Mouse (Mus musculus): ENCODE data around the gene Smco2. TPM values are rescaled to one million over a fixed set of nuclear protein-coding genes. Genes with fewer than 3 reads are reported as not detected.
A peak's percentile ranks its signal among the peaks of the same experiment; 100 is the strongest.

Smco2 gene
- polyA plus RNA-seq, 1 experiment from 2014 or later: not detected

GRCm38 (mm10) chr6:146887958-146888659 lies 38.2 kb downstream of the Smco2 start, which contains the start of gene Ppfibp1:
Gene Ppfibp1 (plus strand): TSS chr6:146888487.
- H3K27ac ChIP-seq (replicated peaks): no peak within 1 kb of the TSS; the same call in 1 of the 2 replicates
- under 1% methylated on average over 77 of the region's 80 CpGs for WGBS

GRCm38 (mm10) chr6:146888660-146889490 lies 39.0 kb downstream of the Smco2 start:
- H3K27me3 ChIP-seq: peaks cover 71% of the 10 kb centered on the region
- peak overlapping the region; percentile 73 for H3K4me3 ChIP-seq
- no peak overlapping the region for H3K27ac ChIP-seq (replicated peaks)
- ATAC-seq (ENCODE audit: low read depth): peak; percentile 78
- WGBS: 8% methylated on average over 26 of the region's 26 CpGs
- H3K9me3 ChIP-seq: no peaks in the 10 kb centered on the region
- H3K4me1 ChIP-seq (replicated peaks): 0 out of 2 replicates have a peak, but pooled peaks cover 10% of the 10 kb centered on the region
- H3K36me3 ChIP-seq: no peaks in the 10 kb centered on the region
- peak overlapping the region; percentile 81 for H3K4me2 ChIP-seq
- peak overlapping the region; percentile 84 for H3K9ac ChIP-seq

More at GRCm38 (mm10) chr6:146887958-146888659, 38.2 kb downstream of the Smco2 start, which contains the start of gene Ppfibp1:
- peak within 1 kb of the TSS; percentile 81 for H3K4me2 ChIP-seq
- H3K36me3 ChIP-seq: no peaks in the 10 kb centered on the region
- 0 out of 2 replicates have a peak, but pooled peaks cover 10% of the 10 kb centered on the region for H3K4me1 ChIP-seq (replicated peaks)
- ATAC-seq (ENCODE audit: low read depth): peak; percentile 97
- peak within 1 kb of the TSS; percentile 73 for H3K4me3 ChIP-seq
- H3K27me3 ChIP-seq: peaks cover 64% of the 10 kb centered on the region
- no peaks in the 10 kb centered on the region for H3K9me3 ChIP-seq
- H3K9ac ChIP-seq: peak within 1 kb of the TSS; percentile 84

- Histone ChIP-seq H3K36me3 (no peaks in the 10 kb centered on the region), H3K4me1 (replicated peaks) (0 out of 2 replicates have a peak, but pooled peaks cover 10% of the 10 kb centered on the region), H3K4me2 (peak overlapping the region; percentile 81), H3K27me3 (peaks cover 70% of the 10 kb centered on the region), H3K9me3 (no peaks in the 10 kb centered on the region), H3K9ac (no peak overlapping the region), H3K4me3 (no peak overlapping the region), H3K27ac (replicated peaks) (no peak overlapping the region)
- 62% methylated on average over 2 of the region's 2 CpGs for WGBS
- ATAC-seq (ENCODE audit: low read depth): no peak
These were observed 40.3 kb downstream of the Smco2 start for GRCm38 (mm10) chr6:146890215-146890614.

GRCm38 (mm10) chr6:146890633-146891032 lies 40.7 kb downstream of the Smco2 start:
- H3K27ac ChIP-seq (replicated peaks): no peak overlapping the region
- no peak for ATAC-seq (ENCODE audit: low read depth)
- 0 out of 2 replicates have a peak overlapping the region, but pooled peaks have one; percentile 8 for H3K9ac ChIP-seq
- H3K4me3 ChIP-seq: no peak overlapping the region
- no peaks in the 10 kb centered on the region for H3K36me3 ChIP-seq
- 0 out of 2 replicates have a peak, but pooled peaks cover 10% of the 10 kb centered on the region for H3K4me1 ChIP-seq (replicated peaks)
- no peaks in the 10 kb centered on the region for H3K9me3 ChIP-seq
- H3K27me3 ChIP-seq: peaks cover 68% of the 10 kb centered on the region
- peak overlapping the region; percentile 81 for H3K4me2 ChIP-seq

GRCm38 (mm10) chr6:146893890-146894289 lies 44.0 kb downstream of the Smco2 start:
- H3K36me3 ChIP-seq: no peaks in the 10 kb centered on the region
- H3K9me3 ChIP-seq: no peaks in the 10 kb centered on the region
- peaks cover 61% of the 10 kb centered on the region for H3K27me3 ChIP-seq
- H3K4me1 ChIP-seq (replicated peaks): no peaks in the 10 kb centered on the region
- no peak overlapping the region for H3K4me3 ChIP-seq
- H3K9ac ChIP-seq: no peak overlapping the region
- no peak overlapping the region for H3K27ac ChIP-seq (replicated peaks)
- no peak overlapping the region for H3K4me2 ChIP-seq
- WGBS: 80% methylated on average over 2 of the region's 2 CpGs
- no peak for ATAC-seq (ENCODE audit: low read depth)

- peaks cover 5% of the 10 kb centered on the region; the same call in 1 of the 2 replicates for H3K9me3 ChIP-seq
- no peak overlapping the region for H3K9ac ChIP-seq
- no peaks in the 10 kb centered on the region for H3K4me1 ChIP-seq (replicated peaks)
- H3K27ac ChIP-seq (replicated peaks): no peak overlapping the region
- no peak overlapping the region for H3K4me2 ChIP-seq
- H3K27me3 ChIP-seq: peaks cover 33% of the 10 kb centered on the region
- no peaks in the 10 kb centered on the region for H3K36me3 ChIP-seq
- no peak for ATAC-seq (ENCODE audit: low read depth)
- 91% methylated on average over 6 of the region's 6 CpGs for WGBS
- H3K4me3 ChIP-seq: no peak overlapping the region
These were observed 48.8 kb downstream of the Smco2 start for GRCm38 (mm10) chr6:146898709-146899108.

GRCm38 (mm10) chr6:146899647-146900046 lies 49.7 kb downstream of the Smco2 start:
- WGBS: 92% methylated on average over 2 of the region's 2 CpGs
- ATAC-seq (ENCODE audit: low read depth): no peak
- Histone ChIP-seq H3K9ac (no peak overlapping the region), H3K4me3 (no peak overlapping the region), H3K36me3 (no peaks in the 10 kb centered on the region), H3K9me3 (peaks cover 5% of the 10 kb centered on the region; the same call in 1 of the 2 replicates), H3K27ac (replicated peaks) (no peak overlapping the region), H3K4me2 (no peak overlapping the region), H3K27me3 (peaks cover 24% of the 10 kb centered on the region), H3K4me1 (replicated peaks) (no peaks in the 10 kb centered on the region)

GRCm38 (mm10) chr6:146901929-146902328 lies 52.0 kb downstream of the Smco2 start:
- peaks cover 5% of the 10 kb centered on the region; the same call in 1 of the 2 replicates for H3K9me3 ChIP-seq
- H3K27me3 ChIP-seq: peaks cover 11% of the 10 kb centered on the region
- no peak for ATAC-seq (ENCODE audit: low read depth)
- no peak overlapping the region for H3K9ac ChIP-seq
- H3K4me1 ChIP-seq (replicated peaks): 0 out of 2 replicates have a peak, but pooled peaks cover 4% of the 10 kb centered on the region
- whole genome bisulfite sequencing: 95% methylated on average over 4 of the region's 4 CpGs
- H3K27ac ChIP-seq (replicated peaks): no peak overlapping the region
- H3K4me2 ChIP-seq: no peak overlapping the region
- no peak overlapping the region for H3K4me3 ChIP-seq
- H3K36me3 ChIP-seq: no peaks in the 10 kb centered on the region

- 67% methylated on average over 2 of the region's 2 CpGs for WGBS
These were observed 53.7 kb downstream of the Smco2 start for GRCm38 (mm10) chr6:146903632-146904031.

GRCm38 (mm10) chr6:146904707-146905106 lies 54.8 kb downstream of the Smco2 start:
- Histone ChIP-seq H3K27ac (replicated peaks) (no peak overlapping the region), H3K36me3 (no peaks in the 10 kb centered on the region), H3K4me3 (no peak overlapping the region), H3K4me2 (no peak overlapping the region), H3K4me1 (replicated peaks) (0 out of 2 replicates have a peak, but pooled peaks cover 4% of the 10 kb centered on the region), H3K27me3 (0 out of 2 replicates have a peak, but pooled peaks cover 3% of the 10 kb centered on the region), H3K9me3 (peaks cover 5% of the 10 kb centered on the region; the same call in 1 of the 2 replicates), H3K9ac (no peak overlapping the region)
- 90% methylated on average over 3 of the region's 3 CpGs for WGBS
- ATAC-seq (ENCODE audit: low read depth): no peak

More at GRCm38 (mm10) chr6:146903632-146904031, 53.7 kb downstream of the Smco2 start:
- Histone ChIP-seq H3K27ac (replicated peaks) (no peak overlapping the region), H3K4me1 (replicated peaks) (0 out of 2 replicates have a peak, but pooled peaks cover 4% of the 10 kb centered on the region), H3K4me2 (no peak overlapping the region), H3K9ac (no peak overlapping the region), H3K9me3 (peaks cover 5% of the 10 kb centered on the region; the same call in 1 of the 2 replicates), H3K36me3 (no peaks in the 10 kb centered on the region), H3K27me3 (0 out of 2 replicates have a peak, but pooled peaks cover 5% of the 10 kb centered on the region), H3K4me3 (no peak overlapping the region)
- ATAC-seq (ENCODE audit: low read depth): no peak

GRCm38 (mm10) chr6:146906000-146906786 lies 56.3 kb downstream of the Smco2 start:
- H3K4me1 ChIP-seq (replicated peaks): 0 out of 2 replicates have a peak, but pooled peaks cover 4% of the 10 kb centered on the region
- ATAC-seq (ENCODE audit: low read depth): no peak
- no peak overlapping the region for H3K9ac ChIP-seq
- no peak overlapping the region for H3K27ac ChIP-seq (replicated peaks)
- no peak overlapping the region for H3K4me2 ChIP-seq
- H3K27me3 ChIP-seq: no peaks in the 10 kb centered on the region
- WGBS: 79% methylated on average over 3 of the region's 3 CpGs
- H3K9me3 ChIP-seq: peaks cover 5% of the 10 kb centered on the region; the same call in 1 of the 2 replicates
- no peaks in the 10 kb centered on the region for H3K36me3 ChIP-seq
- H3K4me3 ChIP-seq: no peak overlapping the region
